Mouse (Mus musculus) embryo, embryonic 9.5 days (tissue): ENCODE measurements around the gene Ski.

Experiments
- DNase-seq: peaks from one replicate; pipeline ENCODE4 v3.0.0-alpha.2; 2017; ENCODE audit errors: extremely low spot score

The Ski gene

DNA sequence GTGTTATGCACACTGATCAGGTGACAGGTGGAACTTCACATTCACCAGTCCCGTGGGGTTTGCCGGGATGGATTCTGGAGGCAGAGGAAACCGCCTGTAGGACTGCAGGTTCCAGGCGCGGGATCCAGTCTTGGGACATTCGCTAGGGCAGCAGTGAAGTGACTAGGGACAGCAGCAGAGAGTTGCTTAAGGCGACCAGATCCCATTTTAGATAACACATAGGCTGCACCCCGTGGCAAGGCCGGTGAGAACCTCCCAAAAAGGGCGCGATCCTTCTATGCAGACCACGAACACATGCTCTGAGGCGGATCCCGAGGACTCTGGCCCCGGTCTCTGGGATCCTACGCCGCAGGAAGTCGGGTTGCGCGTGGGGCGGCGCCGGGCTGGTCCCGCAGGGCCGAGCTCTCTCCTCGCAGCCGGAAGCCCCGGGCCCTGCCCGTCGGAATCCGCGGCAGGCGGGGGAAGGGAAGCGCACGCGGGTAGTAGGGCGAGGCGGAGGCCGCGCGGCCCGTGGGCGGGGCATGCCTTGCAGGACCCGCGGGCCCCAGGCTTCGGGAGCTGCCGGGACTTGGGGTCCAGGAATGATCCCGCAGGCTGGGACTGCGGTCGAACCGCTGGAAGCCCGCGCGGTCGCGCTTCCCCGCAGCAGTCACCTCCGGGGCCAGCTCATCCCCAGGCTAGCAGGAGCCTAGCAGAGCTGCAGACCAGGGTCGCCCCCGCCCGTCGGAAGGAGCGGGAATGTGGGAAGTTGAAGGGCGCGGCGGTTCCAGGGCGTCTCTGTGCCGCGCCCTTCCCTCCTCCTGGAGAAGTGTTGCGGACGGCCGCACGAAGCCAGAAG is 71.9 kb downstream of the Ski start:
- DNase-seq: peak; percentile 82

DNA sequence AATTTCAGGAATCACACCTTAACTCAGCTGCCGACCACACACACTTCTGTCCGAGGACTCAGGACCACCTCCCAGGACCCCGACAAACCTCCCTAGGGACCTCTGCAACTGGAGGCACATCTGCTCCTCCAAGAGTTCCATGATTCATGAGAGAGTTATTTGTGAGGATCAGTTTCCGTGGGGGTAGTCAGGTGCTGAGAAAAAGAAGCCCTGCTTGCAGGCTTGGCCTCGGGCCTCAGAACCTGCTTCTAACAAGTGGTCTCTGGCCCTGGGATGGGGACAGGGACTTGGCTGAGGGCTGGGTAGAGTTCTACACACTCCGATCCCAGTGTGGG is 72.5 kb downstream of the Ski start:
- no peak for DNase-seq

DNA sequence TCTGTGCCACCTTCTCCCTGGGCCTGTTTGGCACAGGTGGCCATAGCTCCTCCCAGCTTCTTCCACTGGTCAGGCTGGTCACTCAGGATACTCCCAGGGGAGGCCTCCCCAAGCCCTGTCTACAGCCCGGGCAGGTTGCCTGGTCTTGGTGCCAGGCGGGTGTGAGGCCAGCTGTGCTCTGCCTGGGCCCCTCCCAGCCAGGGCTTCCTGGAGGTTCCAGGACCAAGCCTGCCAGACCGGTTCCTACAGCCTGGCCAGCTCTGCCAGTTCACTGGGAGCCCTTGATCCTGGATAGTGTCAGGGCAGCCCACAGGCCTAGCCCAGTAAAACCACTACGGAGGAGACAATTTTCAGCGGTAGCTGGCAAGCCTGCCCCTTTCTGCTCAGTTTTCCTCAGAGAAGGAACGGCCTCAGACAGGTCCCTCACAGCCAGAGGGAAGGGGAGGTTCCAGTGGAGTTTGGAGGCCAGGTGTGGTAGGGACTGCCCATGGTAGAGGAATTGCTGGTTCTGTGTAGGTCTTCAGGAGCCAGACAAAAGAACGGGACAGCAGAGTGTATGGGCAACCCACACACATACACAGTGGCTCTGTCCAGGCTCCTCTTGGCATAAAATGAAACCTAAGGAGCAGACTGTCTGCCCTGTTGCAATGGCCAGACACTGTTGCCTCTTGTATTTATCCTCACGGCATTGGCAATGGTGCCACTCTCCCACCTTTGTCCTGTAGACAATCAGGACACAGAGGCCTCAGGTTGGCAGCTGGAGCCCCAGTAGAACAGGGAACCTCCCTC is 73.3 kb downstream of the Ski start:
- DNase-seq: no peak

DNA sequence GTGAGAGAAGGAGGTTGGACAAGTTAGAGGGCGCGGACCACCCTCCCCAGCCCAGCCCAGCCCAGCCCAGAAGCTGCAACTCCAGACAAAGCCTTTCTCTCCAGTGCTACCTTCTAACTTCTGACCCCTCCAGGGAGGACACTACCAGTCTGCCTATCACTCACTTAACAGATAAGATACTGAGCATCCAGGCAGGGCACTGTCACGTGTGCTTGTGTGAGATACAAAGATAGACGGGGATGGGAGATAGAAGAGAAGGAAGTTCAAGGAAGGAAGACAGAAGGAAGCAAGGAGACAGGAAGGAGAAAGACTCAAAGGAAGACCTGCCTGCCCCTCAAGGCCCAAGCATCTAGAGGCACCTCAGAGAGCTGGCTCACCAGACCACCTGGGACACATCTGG is 73.9 kb downstream of the Ski start:
- no peak for DNase-seq

DNA sequence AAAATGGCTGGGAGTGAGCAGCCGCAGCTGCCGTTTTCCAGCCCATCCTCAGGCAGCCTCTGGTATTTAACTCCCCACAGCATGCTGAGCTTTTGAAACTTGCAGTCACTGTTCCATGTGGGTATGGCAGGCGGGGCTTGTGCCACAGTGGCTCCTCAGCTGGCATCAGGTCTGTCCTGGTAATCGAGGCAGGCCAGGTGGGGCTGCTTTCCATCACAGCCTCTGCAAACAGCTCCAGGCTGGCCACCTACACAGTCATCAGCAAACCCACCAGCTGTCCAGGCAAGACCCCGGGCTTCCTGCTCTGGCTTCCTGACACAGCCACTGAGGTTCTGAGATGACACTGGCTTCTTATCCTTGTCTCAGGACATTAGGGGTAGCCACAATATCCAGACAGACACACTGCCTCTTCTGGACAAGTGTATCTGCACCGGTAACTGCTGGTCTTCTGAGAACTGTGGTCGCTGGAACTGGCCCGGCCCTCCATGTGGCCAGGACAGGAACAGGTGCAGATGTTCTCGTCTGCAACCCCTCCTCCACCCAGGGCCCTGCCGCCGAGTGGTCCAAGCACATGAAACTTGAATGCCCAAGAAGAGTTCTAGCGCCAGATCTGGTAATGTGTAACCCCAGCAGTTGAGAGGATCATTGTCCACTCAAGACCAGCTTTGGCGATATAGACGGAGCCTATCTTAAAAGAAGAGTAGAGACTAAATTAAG is 76.1 kb downstream of the Ski start:
- DNase-seq: no peak

DNA sequence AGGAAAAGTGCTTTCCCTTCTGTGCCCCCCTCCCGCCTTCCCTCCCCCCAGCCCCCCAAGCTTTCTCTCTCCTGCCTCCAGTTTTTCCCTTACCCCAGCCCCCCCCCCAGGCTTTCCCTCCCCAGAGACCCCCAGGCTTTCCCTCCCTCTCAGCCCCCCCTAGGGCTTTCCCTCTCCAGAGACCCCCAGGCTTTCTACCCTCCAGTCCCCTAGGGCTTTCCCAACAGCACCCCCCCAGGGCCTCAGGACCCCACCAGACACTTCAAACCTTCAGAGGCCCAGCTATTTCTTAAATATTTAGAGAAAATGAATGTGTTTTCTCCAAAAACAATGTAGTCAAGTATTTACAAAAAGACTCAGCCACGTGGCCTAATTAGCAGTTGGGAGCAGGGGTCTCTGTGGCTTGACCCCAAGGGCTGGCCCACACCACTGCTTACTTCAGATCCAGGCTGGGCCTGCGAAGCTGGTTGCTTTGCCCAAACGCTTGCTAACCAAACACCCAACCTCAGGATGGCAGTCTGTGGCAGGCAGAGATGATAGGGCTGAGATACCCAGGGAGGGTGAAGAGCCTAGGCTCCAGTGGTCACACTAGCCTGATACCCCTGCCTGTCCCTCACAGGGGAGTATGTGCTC is 77.7 kb downstream of the Ski start:
- no peak for DNase-seq

DNA sequence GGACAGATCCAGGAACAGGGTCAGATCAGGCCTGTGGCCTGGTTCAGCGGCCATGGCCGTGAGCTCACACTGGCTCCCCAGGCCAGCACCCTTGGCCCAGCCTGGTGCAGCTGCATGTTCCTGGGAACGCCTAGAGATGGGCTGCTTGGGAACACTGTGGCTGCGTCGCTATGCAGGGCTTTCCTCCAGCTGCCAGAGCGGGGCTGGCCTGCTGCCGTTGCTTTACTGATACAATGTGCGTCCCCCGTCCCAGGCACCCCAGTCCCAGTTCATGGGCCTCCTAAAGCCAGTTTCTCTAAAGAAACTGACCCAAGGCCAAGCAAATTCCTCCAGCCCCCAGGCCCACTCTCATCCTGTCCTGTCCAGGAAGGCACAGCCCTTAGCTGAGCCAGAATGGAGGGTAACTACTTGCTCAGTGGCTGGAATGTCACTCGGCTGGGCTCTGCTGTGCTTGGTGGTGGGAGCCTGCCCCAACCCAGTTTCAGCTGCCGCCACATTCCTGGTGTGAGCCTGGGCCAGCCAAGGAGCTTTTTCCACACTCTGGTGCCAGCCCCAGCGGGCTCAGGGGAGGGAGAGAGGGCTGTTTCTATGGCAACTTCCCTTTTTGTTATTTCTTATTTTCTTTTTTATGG is 78.4 kb downstream of the Ski start:
- peak; percentile 71 for DNase-seq

DNA sequence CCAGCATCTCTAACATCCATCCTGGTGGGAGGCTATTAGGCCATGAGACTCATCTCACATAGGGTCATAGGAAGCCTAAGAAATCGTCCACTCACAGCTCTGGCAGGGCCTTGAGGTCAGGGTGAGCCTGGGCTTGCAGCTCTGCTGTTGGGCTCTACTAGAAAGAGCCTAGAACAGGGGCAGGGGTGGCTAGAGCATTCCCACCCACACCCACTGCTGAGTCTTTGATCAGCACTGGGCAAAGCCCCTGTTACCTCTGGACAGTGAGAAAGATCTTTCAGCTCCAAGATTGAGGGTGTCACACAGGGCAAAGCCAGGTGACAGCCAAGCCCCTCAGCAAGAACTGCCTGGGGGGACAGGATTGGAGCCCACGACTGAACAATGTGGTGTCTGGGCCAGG is 79.0 kb downstream of the Ski start:
- DNase-seq: no peak

DNA sequence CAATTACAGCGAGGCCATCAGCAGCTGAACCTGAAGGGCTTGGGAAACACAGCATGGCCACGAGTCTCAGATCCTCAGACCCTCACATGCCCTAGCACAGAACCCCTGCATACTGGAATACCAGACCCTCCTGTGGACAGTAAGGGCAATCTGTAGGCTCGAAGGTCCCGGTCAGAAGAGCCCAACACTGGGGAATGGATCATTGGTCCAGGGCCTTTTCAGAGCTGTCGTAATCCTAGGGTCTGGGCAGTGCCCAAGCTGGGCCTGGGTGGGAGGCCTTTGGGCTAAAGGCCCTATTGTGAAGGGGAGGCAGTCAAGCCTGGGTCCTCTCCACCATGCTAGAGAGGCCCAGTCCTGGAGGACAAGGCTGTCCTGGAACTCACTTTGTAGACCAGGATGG is 79.6 kb downstream of the Ski start:
- no peak for DNase-seq

DNA sequence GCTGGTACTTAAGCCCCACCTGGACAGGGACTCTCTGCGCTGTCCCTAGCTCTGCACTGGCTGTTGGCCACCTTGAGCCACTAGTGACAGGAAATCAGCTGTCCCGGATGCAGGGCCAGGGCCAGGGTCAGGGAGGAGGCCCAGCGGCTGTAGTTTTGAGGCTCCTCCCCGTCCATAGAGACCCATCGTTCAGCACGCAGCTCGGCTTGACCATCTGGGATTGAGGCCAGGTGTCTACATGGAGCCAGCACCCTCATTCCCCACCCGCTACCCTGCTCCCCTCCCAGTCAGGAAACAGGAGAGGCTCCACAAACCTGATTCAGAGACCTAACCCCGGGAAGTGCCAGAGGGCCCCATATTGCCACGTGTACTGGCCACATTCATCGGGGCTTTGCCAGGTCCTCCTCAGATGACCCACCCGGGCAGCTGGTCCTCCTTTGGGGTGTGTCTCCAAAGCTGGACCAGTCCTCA is 81.6 kb downstream of the Ski start:
- no peak for DNase-seq

DNA sequence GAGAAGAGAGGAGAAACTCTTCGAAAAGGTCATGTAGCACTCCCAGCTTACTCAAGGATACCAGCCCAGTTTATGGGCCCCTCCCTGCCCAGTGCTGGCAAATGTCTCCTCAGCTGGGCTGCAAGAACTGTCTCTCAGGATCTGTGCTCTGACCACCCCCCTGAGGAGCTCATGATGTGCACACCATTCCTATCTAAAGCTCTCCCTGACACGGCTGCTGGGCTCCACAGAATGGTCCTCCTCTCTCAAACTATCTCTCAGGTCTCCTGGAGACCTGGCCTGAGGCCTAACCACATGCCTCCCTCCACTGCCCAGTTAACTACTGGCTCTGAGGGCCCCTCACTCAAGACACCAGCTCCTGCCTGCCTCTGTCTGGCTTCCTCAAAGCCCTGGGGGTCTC is 82.2 kb downstream of the Ski start:
- DNase-seq: no peak

DNA sequence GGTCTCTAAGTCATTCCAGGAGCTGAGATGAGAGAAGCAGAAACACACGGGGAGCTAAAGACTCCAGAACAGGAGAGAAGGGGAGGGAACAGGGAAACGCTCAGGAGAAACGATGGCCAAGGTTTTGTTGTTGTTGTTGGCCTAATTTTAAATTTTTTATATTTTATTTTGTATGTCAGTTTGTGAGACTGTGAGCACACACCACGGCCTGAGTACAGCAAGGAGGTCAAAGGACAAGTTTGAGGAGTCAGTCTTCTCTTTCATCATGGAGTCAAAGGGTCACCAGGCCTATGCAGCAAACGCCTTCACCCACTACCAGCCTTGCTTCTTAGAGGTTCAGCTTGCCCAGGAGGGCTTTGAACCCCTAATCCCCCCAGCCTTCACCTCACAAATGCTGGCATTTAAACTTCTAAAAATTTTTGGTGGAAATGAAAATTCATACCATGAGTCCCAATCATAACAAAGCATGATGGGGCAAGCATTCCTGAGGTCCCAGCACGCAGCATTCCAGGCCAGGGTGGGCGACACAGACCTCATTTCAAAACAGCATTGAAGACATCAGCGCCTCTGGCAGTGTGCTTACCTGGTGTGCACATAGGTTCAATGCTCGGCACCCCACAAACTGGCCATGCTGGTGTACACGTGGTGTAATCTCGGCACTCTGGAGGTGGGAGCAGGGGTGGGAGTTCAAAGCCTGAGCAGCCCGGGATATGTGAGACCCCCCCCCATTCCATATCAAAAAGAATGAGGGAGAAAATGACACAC is 82.9 kb downstream of the Ski start:
- DNase-seq: no peak

DNA sequence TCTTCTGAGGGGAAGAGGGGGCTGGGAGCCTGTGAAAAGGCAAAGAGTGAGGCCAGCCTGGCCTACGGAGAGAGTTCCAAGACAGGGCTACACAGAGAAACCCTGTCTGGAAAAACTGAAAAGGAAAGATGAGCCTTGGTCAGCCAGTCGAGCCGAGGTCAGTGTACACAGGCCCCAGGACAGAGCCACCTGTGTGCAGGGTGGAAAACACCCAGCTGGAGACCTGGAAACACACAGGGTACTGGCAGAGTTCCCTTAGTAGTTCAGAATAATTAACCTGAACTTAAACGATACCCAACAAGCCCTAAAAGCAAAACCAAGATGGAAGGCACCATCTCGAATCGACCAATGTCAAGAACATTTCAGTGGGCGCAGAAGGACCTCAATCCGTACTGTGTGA is 83.9 kb downstream of the Ski start:
- DNase-seq: no peak

DNA sequence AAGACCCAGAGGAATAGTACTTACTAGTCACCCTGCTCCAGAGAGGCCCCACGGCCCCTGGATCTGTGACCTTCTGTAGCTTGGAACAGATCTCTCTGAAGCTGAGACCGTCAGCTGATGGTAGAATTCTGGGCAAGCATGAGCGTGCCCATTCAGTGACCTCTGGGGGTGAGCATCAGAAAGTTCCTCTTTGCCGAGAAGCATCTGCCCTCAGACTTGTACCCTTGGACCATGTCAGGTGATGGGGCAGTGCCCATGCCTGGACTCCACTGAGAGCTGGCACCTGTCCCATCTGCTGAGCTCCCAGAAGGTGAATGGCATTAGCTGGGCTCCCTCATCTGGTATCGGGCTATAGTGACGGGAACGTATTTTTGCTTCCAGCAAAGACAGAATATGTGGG is 84.5 kb downstream of the Ski start:
- no peak for DNase-seq

DNA sequence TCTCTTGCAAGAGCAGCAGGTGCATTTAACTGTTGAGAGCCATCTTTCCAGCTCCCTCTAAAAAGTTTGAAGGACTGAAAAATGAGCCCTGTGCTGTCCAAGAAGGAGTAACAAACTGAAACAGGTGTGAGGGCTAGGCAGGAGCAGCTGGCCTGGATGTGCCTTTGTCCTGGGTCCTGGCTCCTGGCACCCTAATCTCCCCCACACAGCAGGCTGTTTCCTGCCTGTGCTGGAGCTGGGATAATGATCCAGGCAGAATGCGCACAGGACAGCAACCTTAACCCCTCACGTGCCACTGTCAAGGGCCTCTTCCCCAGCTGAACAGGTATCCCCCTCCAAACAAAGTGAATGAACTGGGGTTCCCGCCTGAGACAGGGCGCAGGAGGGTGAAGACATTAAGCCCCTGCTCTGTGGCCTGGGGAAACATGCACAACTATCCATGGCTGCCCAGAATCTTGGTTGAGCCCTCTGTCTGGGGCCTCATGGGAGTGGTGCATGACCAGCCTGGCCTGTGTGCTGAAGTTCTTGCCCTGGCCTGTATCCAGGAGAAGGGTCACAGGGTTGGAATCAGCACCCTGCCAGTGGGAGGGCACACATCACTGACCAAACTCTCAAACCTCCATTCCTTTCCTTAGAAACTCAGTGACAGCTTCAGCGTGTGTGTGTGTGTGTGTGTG is 86.3 kb downstream of the Ski start:
- DNase-seq: no peak

DNA sequence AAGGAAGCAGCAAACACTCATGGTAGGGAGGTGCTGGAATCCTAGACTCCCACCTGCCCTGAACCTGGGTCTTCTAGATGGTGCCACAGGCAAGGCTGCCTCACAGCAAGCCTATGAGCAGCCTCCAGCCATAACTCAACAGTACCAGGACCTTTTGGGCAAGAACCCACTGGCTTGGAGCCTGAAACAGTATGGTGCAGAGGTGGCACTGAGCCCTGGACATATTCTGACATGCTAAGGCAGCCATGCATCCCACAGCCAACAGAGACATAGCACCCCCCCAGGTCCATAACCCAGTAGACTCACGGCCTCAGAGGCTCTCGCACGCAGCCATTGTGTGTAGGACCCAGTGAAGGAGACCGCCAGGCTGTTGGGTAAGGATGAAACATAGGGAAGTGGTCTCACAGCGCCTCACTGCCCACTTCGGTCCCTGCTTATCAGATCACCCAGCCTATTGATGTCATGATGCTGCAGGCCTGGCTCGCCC is 87.7 kb downstream of the Ski start:
- no peak for DNase-seq

DNA sequence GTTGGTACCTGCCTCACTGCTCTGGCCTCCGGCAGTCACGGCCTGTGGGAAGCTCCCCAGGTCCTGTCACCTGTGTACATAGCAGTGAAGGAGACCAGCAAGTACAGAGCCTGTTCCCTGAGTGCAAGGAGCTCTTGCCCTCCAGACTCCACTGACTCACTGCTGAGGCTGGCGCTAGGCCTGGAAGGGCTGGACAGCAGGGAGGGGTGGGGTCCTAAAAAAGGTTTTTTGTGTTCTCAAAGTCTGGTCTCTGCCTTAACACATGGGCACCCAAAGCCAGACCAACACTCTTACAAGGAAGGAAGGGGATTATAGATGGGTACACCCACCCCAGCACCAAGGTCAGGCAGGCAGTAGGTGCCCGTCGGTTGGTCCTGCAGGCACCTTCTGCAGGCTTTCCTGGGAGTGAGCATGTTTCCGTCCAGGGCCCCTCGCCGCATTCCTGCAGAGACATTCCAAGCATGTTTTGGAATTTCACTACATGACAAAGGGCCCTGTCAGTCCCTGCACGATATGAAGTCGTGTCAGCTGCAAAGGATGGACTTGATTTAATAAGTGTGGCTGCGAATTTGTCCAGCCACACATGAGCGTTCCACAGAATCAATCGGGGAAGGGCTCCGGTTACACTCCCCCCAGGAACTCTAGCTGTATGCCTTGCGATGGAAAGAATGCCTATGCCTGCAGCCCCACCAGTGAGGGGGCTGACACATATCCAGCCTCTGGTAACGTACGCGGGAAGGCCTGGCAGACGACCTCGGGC is 88.6 kb downstream of the Ski start:
- peak; percentile 42 for DNase-seq

DNA sequence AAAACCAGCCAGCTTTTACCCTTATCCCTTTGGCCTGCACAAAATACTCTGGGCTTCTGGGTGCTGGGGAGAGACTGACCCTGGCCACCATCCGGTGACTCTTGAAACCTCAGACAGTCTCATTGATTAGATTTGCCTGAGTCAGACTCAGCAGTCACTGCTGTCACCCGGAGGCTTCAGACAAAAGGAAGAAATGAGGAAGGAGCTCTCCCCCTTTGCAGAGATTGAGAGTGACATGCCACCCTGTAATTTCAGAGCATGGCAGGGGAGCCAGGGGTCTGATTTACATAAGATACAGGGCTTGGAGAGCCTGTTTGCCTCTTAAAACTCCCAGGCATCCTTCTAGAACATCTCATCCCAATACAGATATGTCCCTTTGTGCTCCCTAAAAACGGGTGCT is 89.2 kb downstream of the Ski start:
- no peak for DNase-seq

DNA sequence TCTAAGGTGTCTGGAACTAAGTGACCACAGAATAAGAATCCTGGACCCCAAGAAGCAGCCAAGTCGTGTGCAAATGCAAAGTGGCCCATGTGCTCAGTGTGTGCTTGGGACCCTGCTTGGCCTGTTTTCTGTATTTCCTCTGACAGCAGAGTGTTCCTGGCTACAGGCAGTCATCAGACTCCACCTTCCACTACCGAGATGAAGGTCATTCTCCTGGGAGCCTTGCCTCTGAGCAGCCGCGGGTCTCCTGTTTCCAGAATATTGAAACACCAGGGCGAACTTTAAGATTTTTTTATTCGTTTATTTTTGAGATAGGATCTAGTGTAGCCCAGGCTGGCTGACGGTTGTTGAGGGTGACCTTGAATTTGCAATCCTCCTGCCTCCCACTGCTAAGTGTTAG is 91.8 kb downstream of the Ski start:
- DNase-seq: no peak
